Mouse (Mus musculus) bone marrow macrophage, adult 2 months (primary cell): Measurements from ENCODE around the gene Coro7.

Source experiments
- CTCF ChIP-seq: IDR thresholded peaks from 2 replicates; pipeline ENCODE4 v1.5.1; 2012; ENCODE audit warnings: low read depth, mild to moderate bottlenecking, low read length, moderate library complexity
- POLR2A ChIP-seq: IDR thresholded peaks from 2 replicates; pipeline ENCODE4 v1.6.1; 2012; ENCODE audit warnings: mild to moderate bottlenecking, low read depth, low read length, borderline replicate concordance

DNA sequence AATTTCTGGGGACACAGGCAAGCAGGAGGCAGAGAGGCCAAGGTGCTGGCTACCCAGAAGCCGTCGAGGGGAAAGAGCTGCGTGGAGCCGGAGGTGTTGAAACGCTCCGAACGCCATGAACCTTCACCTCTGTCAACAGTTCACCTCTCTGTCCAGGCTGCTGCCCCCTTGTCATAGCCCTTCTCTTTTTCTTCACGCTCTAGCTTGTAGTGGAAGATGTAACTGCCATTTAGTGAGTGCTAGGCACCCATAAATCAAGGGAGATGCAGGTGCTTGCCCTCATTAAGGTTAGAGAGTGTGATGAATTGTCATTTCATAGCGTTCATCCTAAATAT is 4.8 kb upstream of the Coro7 start:
- no peak for TF ChIP-seq POLR2A
- no peak for TF ChIP-seq CTCF
